Mouse (Mus musculus) cortical plate, adult 2 months (tissue): ENCODE measurements around the gene Thbs2. TPM values are rescaled to one million over a fixed set of nuclear protein-coding genes. Genes with fewer than 3 reads are reported as not detected.

ENCODE experiments used
- H3K27ac ChIP-seq: fragments of 200-500 bp; 2 replicates; pipeline ENCODE4 v1.5.1; 2012; ENCODE audit warnings: low read length, control low read depth, inconsistent platforms; ENCODE audit not compliant: insufficient read depth
- H3K4me1 ChIP-seq: fragments of 200-500 bp; 2 replicates; pipeline ENCODE4 v1.6.1; 2011; ENCODE audit warnings: low read length; ENCODE audit not compliant: control insufficient read depth, insufficient read depth
- H3K4me3 ChIP-seq: fragments of 200-500 bp; 2 replicates; pipeline ENCODE4 v1.5.1; 2011; ENCODE audit warnings: mild to moderate bottlenecking, low read length, control low read depth; ENCODE audit not compliant: insufficient read depth
- CTCF ChIP-seq: fragments of 200-500 bp; IDR thresholded peaks from 2 replicates; pipeline ENCODE4 v1.5.1; 2011; ENCODE audit warnings: mild to moderate bottlenecking, control low read depth, low read length; ENCODE audit not compliant: insufficient read depth; ENCODE audit errors: extremely low read depth
- POLR2A ChIP-seq: fragments of 200-500 bp; IDR thresholded peaks from 2 replicates; pipeline ENCODE4 v1.6.1; 2011; ENCODE audit warnings: mild to moderate bottlenecking, low read length, control low read depth; ENCODE audit not compliant: insufficient read depth; ENCODE audit errors: extremely low read depth
- polyA plus RNA-seq: library from polyadenylated mRNA; depleted of rRNA; stranded (reverse); fragments of >200 nt; gene quantifications from 2 replicates; pipeline ENCODE4 v1.2.3, GENCODE M21; 2012

The Thbs2 gene
- polyA plus RNA-seq, 1 experiment, result 4.5 TPM

DNA sequence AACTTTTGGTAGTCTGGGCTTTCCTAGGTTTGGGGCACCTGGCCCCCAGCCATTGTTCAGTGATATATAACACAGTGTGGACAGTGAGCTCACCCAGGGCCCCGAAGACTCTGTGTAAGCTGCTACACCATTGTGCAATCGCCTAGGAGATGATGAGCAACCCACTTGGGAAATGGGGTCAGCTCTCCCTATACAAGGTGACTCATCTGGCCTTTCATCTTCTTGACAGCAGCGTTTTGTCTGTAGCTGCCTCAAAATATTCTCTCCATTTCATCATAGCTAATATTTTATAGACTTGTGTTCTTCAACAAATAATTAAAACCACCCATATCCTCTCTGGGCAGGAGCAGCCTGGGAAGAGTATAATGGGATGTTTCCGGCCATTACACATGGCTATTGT, 24.8 kb upstream of the Thbs2 start:
- Histone ChIP-seq H3K27ac (no peak overlapping the region), H3K4me1 (no peaks in the 10 kb centered on the region), H3K4me3 (no peak overlapping the region)
- TF ChIP-seq POLR2A, result no peak
- no peak for TF ChIP-seq CTCF

DNA sequence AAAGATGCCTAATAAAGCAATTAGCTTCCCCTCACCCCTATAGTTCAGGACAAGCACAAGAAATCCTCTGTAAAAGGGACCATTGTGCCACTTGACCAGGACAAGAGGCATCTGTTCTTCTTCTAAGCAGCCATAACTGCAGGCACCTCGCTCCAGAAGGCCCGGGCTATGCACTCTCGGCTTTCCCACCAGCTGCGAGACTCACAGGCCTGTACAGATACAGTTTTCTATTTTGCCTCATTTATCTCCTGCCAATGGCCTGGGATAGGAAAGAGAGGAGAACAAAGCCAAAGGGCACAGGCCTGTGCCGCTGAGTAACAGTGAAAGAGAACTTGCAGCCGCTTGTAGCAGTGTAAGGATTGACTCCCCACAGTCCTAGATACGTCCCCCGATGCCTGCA, 20.7 kb upstream of the Thbs2 start:
- Histone ChIP-seq H3K27ac (no peak overlapping the region), H3K4me3 (no peak overlapping the region), H3K4me1 (no peaks in the 10 kb centered on the region)
- TF ChIP-seq CTCF (no peak), POLR2A (no peak)

DNA sequence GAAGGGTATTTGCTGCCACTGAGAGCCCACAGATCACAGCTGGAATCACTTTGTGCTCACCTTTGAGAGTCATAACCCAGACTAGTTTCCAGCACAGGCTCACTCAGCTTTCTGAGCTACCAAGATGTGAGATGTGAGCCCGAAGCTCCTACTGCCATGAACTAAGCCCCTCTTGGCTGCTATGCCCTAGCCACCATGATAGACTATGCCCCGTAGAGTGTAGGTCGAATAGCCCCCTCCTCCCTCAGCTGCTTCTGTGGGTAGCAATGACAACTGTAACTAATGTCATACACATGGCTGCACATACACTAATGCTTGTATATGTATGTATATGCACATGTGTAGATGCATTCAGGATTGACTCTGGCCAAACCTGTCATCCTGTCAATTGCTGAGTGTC, 20.3 kb upstream of the Thbs2 start:
- Histone ChIP-seq H3K4me1 (no peaks in the 10 kb centered on the region), H3K27ac (no peak overlapping the region)
- no peak for TF ChIP-seq POLR2A
- TF ChIP-seq CTCF, result no peak

DNA sequence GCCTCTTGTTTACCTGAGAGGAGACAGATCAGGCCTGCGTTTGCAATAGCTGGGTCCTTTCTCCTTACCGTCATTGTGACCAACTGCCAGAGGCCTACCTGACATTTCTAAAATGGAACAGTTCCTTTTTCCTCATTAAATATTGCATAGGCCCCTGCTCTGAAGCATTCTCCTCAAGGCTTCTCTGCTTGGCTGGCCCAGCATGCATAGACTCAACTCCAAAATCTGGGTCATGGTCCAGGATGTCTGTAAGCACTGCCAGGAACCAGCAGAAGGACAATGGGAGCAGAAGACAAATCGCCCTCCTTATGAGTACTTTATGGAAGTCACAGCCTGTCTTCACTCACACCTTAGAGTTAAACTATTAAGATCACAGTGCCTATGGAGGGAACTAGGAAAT, 17.7 kb upstream of the Thbs2 start:
- Histone ChIP-seq H3K4me1 (no peaks in the 10 kb centered on the region), H3K4me3 (no peak overlapping the region), H3K27ac (no peak overlapping the region)
- TF ChIP-seq CTCF (no peak), POLR2A (no peak)

More for the DNA sequence above, 20.3 kb upstream of the Thbs2 start:
- no peak overlapping the region for H3K4me3 ChIP-seq

DNA sequence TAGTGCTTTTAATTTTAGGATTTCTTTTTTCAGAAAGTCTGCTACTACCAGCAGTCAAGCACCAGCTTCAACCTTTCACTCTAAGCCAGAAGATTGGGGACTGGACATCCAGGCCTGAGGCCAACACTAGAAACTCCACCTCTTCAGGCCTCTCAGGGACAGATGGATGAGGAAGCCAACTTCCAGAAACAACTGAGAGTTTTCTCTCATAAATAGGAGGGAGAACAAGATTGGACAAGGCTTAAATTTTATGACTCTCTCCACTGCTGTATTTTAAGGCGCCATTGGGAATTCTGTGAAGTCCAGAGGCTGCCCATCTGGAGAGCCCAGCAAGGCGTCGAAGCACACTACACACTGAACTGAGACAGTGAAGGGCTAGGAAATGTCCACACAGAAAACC, 17.0 kb upstream of the Thbs2 start:
- no peak for TF ChIP-seq POLR2A
- TF ChIP-seq CTCF, result no peak
- Histone ChIP-seq H3K4me3 (no peak overlapping the region), H3K4me1 (peaks cover 2% of the 10 kb centered on the region; the same call in 1 of the 2 replicates), H3K27ac (no peak overlapping the region)

DNA sequence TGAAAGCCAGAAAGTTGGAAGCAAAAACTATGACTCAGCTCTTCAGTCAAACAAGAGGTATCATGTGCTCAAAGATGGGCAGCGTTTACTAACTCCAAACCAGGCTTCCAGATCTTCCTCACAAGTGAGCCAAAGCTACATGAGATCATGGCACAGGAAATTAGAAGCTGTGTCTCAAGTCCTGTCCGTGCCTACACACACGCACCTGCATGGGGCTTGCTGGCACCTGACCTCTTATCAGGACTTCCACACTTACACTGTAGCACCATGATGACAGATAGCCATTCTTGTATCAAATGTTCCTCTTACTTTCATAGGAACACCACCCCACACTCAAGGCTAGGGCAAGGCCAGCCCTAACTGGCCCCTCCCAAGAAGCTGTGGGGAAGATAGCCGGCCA, 12.0 kb upstream of the Thbs2 start:
- Histone ChIP-seq H3K27ac (no peak overlapping the region), H3K4me1 (peaks cover 2% of the 10 kb centered on the region), H3K4me3 (no peak overlapping the region)
- TF ChIP-seq POLR2A (no peak), CTCF (no peak)

DNA sequence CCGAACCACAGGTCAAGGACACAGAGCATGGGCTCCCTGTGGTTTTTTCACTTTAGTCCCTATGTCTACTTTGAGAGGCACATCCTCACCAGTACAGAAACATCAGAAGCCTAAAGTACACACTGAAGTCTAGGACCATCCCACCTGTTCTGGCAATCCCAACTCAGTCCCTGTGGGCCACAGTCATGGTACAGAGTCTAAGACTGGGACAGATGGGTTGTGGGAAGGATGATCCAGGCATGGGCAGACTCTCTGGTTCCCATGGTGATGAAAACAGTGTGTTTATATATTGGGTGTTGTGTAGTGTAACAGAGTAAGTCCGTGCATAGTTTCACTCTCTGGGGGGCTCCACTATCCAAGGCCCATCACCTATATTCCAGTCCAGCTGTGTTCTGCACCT, 11.4 kb upstream of the Thbs2 start:
- H3K4me1 ChIP-seq, result peaks cover 2% of the 10 kb centered on the region
- no peak overlapping the region for H3K27ac ChIP-seq
- H3K4me3 ChIP-seq, result no peak overlapping the region
- TF ChIP-seq CTCF, result no peak

DNA sequence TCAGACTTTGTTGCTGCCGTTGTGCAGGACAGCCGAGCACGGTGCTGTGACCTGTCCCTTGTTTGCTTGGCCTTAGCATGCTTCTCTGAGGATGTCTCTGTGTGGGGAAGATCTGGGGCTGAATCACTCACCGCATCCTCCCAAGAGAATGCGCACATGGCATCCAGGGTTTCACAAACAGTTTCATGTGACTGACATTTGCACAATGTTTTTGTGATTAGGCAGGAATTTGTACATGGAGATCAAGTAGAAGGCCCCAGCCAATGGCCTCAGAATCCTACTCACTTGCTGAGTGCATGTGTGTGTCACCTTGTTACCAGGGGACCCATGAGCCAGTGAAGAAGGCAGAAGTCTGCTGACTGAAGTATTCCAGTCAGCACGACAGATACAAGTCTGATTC, 9.7 kb upstream of the Thbs2 start:
- TF ChIP-seq POLR2A (no peak), CTCF (no peak)
- no peak overlapping the region for H3K27ac ChIP-seq

DNA sequence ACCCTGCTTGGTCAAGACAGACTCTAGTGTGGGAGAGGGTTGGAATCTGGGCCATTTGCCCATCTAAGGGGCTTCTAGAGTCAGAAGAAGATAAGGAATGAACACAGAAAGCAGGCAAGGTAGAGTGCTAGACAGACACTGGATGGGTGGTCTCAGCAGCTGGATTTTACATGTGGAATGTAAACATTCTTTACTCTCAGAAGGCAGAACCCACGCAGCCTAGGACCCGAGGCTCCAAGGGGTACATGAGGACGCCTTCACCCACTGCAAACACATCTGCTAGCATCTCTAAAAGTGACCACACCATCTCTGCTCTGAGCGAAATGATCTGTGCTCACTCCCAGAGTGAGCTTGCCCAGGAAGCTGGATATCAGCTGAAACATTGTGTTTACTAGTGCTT, 9.2 kb upstream of the Thbs2 start:
- no peak overlapping the region for H3K27ac ChIP-seq
- H3K4me1 ChIP-seq, result peaks cover 2% of the 10 kb centered on the region
- TF ChIP-seq CTCF (no peak), POLR2A (no peak)
- no peak overlapping the region for H3K4me3 ChIP-seq

More for the DNA sequence above, 9.7 kb upstream of the Thbs2 start:
- H3K4me1 ChIP-seq, result peaks cover 2% of the 10 kb centered on the region
- no peak overlapping the region for H3K4me3 ChIP-seq

DNA sequence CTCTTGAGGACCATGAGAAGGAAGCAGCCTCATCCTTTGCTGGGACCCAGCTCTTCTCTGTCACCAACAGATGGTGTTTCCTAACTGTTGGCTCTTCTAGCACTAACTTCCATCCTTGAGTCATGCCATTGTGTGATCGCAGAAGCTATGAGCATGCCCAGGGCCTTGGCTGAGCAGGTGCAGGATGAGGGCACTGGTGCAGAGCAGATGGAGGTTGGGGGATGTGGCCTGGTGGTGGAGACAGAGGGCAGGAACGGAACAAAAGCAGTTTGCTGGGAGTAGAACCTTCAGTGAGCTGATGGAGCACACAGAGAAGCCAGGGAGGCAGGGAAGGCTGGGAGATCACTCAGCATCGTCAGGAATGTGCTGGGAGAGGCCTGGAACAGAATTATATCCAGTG, 8.7 kb upstream of the Thbs2 start:
- H3K4me3 ChIP-seq, result no peak overlapping the region
- H3K4me1 ChIP-seq, result peaks cover 2% of the 10 kb centered on the region
- no peak for TF ChIP-seq CTCF
- TF ChIP-seq POLR2A, result no peak
- H3K27ac ChIP-seq, result no peak overlapping the region

DNA sequence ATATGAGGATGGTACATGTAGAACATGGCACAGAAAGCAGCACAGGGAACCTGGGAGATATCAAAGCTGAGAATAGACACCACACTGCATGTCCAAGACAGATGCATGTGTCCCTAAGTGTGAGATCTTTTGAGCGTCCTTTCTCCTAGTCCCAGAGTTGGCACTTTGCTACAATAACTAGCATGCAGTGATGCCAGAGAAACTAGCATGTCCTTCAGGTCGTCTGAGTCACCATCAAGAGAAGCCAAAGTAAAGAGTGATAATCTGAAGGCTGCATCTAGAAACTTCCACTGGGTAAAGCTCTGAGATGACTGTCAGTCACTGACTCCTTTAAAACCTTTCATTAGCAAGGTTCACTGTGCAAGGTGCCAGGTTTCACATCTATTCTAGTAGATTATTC, 7.9 kb upstream of the Thbs2 start:
- no peak for TF ChIP-seq CTCF
- TF ChIP-seq POLR2A, result no peak
- Histone ChIP-seq H3K4me3 (no peak overlapping the region), H3K4me1 (peaks cover 2% of the 10 kb centered on the region), H3K27ac (no peak overlapping the region)
